Mouse (Mus musculus) right cerebral cortex, postnatal 36 days (tissue): ENCODE measurements around the gene Washc3.

Experiments
- DNase-seq, 2 experiments: peaks; one replicate each; pipeline ENCODE4 v3.0.0; 2022; ENCODE audit warnings: low spot score in 2 of 2, mixed read lengths in 1 of 2

Gene Washc3

DNA sequence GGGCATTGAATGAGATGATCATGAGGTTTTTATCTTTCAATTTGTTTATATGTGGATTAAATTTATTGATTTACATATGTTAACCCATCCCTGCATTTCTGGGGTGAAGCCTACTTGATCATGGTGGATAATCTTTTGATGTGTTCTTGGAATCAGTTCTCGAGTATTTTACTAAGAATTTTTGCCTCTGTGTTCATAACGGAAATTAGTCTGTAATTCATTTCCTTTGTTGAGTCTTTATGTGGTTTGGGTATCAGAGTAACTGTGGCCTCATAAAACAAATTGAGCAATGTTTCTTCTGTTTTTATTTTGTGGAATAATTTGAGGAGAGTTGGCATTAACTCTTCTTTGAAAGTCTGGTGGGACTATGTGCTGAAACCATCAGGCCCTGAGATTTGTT lies 54.7 kb downstream of the Washc3 start:
- DNase-seq, result no peak

DNA sequence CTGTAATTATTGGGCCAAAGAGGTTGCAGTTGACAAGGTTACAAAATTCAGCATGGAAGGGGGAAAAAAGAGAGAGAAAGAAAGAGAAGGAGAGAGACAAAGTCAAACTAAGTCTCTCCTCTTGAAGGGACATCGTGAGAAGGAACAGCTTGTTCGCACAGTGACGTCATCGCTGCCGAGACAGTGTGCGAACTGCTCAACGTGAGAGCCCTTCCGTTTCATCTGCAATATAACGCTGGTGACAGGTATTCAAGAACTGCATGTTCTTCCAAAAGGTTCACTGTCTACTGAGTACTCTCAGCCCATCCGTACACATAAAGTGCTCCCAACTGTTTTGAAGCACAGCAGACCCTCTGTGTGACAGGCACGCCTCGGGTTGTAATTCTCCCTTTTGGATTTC lies 59.4 kb downstream of the Washc3 start:
- no peak for DNase-seq

GRCm38 (mm10) chr10:88261186-88261585 lies 60.3 kb downstream of the Washc3 start:
- DNase-seq, result no peak

DNA sequence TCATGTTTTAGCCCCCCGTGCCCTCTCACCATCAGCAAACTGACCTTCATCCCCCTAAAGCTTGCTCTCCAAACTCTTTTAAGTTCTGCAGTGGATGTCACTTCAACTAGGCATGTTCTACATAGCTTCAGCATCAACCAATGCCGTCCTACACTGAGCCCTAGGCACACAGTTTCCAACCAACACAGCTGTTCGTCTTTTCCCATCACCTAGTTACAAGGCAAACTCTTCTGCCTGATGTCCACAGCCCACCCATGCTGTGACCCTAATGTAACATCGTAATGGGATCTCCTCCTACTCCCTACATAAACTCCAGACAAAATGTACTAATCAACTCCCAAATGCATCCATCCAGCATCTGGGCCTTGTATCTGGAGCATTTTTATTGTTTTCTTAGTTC lies 62.5 kb downstream of the Washc3 start:
- no peak for DNase-seq

- no peak for DNase-seq
Measured at GRCm38 (mm10) chr10:88274045-88274444, 73.2 kb downstream of the Washc3 start.

DNA sequence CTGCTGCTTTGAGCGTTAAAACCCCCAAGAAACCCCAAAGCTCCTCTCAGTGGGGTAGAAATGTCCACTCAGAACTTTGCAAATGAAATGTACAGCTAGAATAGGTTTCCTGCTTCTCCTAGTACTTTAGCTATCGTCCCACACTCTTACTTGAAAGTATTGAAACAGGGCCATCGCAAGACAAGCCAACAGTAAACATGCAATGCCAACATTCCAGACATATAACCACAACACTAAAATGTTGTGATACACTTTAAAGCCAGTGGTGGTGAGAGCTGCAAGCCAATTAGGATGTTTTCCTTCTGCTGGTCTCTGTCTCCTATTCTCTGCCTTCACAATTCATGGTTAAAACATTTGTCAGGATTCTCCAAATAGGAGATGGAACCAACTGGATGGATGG lies 80.8 kb downstream of the Washc3 start:
- DNase-seq, result no peak

- no peak for DNase-seq
Measured at GRCm38 (mm10) chr10:88284343-88284990, 83.6 kb downstream of the Washc3 start.

GRCm38 (mm10) chr10:88287261-88287660 lies 86.4 kb downstream of the Washc3 start:
- no peak for DNase-seq

GRCm38 (mm10) chr10:88288061-88288460 lies 87.2 kb downstream of the Washc3 start:
- no peak for DNase-seq

DNA sequence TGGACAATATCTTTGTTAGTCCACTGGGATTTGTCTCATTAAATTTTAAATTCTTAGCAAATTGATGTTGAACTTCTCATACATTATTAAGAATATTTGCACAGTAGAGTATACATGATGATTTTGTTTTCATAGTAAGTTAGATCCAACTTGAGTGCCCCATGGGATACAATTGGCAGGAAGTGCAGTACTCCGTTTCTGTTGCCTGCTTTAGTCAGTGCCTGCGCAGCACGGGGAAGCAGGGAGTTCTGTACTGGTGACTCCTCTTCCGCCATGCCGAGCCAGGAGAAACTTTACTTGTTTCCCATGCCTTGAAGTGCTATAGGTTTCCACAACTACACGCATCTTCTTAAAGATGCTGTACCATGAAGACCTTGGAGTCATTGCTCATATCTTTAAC lies 94.2 kb downstream of the Washc3 start:
- no peak for DNase-seq
